Mouse (Mus musculus): ENCODE data around the gene Islr. TPM values are rescaled to one million over a fixed set of nuclear protein-coding genes. Genes with fewer than 3 reads are reported as not detected.

Islr gene
- 7.6 TPM for polyA plus RNA-seq (2014; fragmentation: Illumina TruSeq; extraction: RNeasy Lipid Tissue Mini Kit (QIAGEN cat#74804))

DNA sequence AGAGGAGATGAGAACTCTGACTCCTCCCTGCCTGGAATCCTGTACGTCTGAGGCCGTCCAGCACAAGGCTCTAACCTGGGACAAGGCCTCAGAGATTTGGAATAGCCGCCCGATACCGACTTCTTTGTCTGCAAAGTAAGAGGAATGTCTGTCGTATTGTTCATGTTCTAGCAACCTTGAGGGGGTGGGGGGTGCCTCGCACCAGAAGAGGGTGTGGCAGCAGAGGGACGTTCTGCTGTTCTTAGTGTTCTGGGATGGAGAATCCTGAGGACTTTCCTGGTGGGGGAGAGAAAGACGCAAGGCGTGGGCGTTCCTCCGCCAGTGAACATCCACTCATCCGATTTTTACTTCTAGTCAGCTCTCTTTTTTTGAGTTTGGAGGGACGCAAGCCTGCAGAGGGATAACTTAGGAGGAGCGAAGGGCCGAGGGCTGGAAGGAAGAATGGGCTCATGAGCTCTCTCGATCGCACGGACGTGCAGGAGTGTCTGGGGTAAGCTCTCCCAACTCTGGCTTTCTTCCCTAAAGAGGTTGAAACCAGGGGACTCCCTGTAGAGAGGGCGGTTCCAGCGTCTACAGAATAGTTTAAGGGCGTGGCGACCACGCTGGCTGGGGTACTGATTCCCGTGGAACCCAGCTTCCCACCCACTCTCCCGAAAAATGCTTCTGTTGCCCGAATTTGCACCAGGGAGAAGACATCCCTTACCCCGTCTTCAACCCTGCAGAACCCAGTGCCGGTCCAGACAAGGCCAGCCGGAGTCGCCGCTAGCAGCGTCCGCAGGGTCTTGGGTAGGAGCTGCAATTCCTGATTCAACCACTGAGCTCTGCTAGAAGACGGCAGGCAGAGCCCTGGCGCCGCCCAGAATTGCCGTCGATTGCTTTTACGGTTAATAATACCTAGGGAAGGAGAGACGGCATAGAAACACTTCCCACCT, at the start of gene Islr, which contains the start of gene Islr2:
Gene Islr, minus strand, starts transcription at position 791 of the 932 bp plus-strand sequence.
Gene Islr2, minus strand, starts transcription at position 804 of the 932 bp plus-strand sequence.

GRCm38 (mm10) chr9:58253033-58253804, 49.1 kb upstream of the Islr start, which contains the start of gene Stoml1:
TSS of gene Stoml1 (plus strand) at chr9:58253164.

GRCm38 (mm10) chr9:58249592-58250192, 45.6 kb upstream of the Islr start, which contains the start of gene Pml:
TSS of gene Pml (minus strand) at chr9:58249786.

DNA sequence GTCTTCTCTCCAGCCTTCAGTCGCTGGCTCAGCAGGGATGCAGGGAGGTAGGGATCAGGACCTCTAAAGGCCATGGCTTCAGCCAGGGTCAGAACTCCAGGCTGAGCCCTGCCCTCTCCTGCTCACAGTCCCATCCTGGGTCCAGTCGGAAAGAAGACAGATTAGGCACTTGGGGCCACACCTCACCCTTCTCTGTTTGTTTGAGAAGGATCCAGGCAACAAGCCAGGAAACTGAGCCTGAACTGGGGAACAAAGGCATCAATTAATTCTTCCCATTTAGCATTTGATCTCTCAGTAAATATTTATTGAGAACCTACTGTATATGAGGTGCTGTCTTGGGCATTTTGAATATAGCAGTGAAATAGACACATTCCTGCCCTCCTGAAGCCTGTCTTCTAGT, 85.4 kb downstream of the Islr start, which contains the start of gene Ccdc33:
Gene Ccdc33, minus strand, starts transcription at position 153 of the 400 bp plus-strand sequence.

Other genes with a start within 250 kb of the Islr start
- gene Cyp11a1, start 197.9 kb downstream of the Islr start, polyA plus RNA-seq (2014; fragmentation: Illumina TruSeq; extraction: RNeasy Lipid Tissue Mini Kit (QIAGEN cat#74804)), result 367 TPM
- 3.3 TPM for gene Stra6, start 140.5 kb downstream of the Islr start, polyA plus RNA-seq (2014; fragmentation: Illumina TruSeq; extraction: RNeasy Lipid Tissue Mini Kit (QIAGEN cat#74804))
- 0.68 TPM for gene Ccdc33, start 85.5 kb downstream of the Islr start, polyA plus RNA-seq (2014; fragmentation: Illumina TruSeq; extraction: RNeasy Lipid Tissue Mini Kit (QIAGEN cat#74804))
- not detected for gene Islr2, start within 50 bp of the Islr start, polyA plus RNA-seq (2014; fragmentation: Illumina TruSeq; extraction: RNeasy Lipid Tissue Mini Kit (QIAGEN cat#74804))
- 5.3 TPM for gene Pml, start 45.5 kb upstream of the Islr start, polyA plus RNA-seq (2014; fragmentation: Illumina TruSeq; extraction: RNeasy Lipid Tissue Mini Kit (QIAGEN cat#74804))
- 5.9 TPM for gene Stoml1, start 48.9 kb upstream of the Islr start, polyA plus RNA-seq (2014; fragmentation: Illumina TruSeq; extraction: RNeasy Lipid Tissue Mini Kit (QIAGEN cat#74804))
- gene Loxl1, start 108.9 kb upstream of the Islr start, polyA plus RNA-seq (2014; fragmentation: Illumina TruSeq; extraction: RNeasy Lipid Tissue Mini Kit (QIAGEN cat#74804)), result 2.1 TPM
- gene Tbc1d21, start 166.1 kb upstream of the Islr start, polyA plus RNA-seq (2014; fragmentation: Illumina TruSeq; extraction: RNeasy Lipid Tissue Mini Kit (QIAGEN cat#74804)), result not detected

Data from ovary, adult 10 weeks (tissue).